Mouse (Mus musculus): ENCODE measurements around the gene Tsc2.

- TF ChIP-seq CTCF (IDR thresholded peaks at IDR 0.05; ENCODE audit: low read depth), result no peak
- TF ChIP-seq EP300 (IDR thresholded peaks at IDR 0.05; ENCODE audit: low read depth), result peak; percentile 85
Measured at GRCm38 (mm10) chr17:24644875-24645721, 12.7 kb upstream of the Tsc2 start.
